Mouse (Mus musculus) naive thymus-derived CD4-positive, alpha-beta T cell, adult 2 months (primary cell): ENCODE data around the gene Tbrg4.

Source experiments
- DNase-seq: peaks from one replicate; pipeline ENCODE4 v3.0.0-alpha.2; 2011; ENCODE audit warnings: low read depth

Gene Tbrg4

DNA sequence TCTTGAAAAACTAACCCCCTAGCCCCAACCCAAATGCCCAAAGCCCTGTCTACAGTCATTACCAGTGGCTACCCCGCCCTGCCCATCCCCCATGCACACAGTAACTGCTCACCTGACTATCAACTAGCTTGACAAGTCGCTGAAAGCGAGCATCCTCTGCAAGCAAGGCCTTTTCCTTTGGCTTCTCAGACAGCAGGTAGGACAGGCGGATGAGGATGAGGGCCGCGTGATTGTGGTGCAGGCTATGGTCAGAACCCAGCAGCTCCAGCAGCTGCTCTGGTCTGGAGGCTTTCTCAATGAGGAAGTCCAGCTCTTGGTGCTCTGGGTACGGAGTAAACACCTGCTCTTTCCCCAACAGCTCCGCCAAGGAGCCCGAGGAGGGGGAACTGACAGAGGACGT, 2.2 kb downstream of the Tbrg4 start:
- no peak for DNase-seq

DNA sequence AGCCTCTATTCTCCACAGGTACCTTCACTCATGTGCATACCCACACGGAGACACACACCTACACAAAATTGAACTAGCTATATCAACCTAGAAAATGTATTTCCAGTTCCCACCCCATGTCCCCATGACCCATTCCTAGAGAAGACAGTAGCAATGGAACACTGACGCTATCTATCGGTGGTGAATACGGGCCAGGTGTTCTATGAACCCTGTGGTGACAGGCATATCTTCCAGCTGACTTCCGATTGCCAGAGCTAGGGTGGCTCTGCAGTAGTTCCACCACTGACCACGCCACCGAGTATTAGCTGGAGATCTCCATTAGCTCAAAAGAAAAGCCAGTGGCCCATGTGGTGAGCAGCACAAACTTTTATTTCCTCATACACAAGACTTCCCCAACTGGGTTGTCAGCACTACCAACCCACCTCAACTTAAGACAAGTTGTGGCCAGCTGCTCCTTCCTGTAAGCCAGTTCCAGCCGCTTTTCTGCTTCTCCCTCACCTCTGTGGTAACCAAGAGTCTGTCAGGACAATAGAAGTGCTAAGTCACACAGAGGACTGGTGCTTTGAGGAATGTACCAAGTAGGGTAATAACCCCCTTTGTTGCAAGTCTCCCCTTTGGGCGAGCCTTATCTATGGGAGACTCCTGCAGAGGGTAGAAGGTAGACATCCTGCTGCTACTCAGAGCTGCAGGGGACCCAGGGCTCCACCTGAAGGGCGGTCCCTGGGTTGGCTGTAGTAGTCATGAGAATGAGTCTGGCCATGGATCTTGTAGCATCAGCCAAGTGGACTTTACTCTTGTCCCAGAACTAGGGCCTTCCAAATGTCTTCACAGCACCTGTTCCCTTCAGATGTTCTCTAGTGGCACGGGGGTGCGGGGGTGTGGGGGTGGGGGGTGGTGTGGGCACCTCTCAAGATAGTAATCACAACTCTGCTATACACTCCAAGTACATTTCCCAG, 10.3 kb downstream of the Tbrg4 start:
- DNase-seq, result no peak

- no peak for DNase-seq
Measured at GRCm38 (mm10) chr11:6605491-6606399, 20.1 kb downstream of the Tbrg4 start, which contains the start of gene Nacad. Gene Nacad, minus strand, starts transcription at chr11:6606053.

DNA sequence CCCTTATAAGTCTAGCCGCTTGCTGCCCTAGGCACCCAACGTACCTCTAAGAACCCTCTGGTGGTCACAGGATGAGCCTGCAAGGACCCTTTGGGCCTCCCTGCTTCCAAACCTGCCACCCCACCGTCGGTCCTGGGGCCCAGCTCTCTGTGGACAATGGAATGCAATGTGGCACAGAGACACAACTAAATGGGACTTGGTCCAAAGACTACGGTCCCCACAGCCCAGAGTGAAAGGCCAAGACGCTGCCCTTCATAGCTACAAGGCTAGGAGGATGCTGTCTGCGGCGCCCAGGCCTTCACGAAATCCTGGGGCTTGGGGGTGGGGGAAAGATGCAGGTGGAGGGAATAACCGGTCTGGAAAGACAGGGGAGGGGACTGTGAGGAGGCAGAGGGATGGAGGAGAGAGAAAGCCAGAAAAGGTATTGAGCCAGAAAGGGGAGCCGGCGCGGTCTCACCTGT, 20.8 kb downstream of the Tbrg4 start:
- DNase-seq, result no peak

GRCm38 (mm10) chr11:6604604-6604936, 21.3 kb downstream of the Tbrg4 start:
- DNase-seq, result no peak

DNA sequence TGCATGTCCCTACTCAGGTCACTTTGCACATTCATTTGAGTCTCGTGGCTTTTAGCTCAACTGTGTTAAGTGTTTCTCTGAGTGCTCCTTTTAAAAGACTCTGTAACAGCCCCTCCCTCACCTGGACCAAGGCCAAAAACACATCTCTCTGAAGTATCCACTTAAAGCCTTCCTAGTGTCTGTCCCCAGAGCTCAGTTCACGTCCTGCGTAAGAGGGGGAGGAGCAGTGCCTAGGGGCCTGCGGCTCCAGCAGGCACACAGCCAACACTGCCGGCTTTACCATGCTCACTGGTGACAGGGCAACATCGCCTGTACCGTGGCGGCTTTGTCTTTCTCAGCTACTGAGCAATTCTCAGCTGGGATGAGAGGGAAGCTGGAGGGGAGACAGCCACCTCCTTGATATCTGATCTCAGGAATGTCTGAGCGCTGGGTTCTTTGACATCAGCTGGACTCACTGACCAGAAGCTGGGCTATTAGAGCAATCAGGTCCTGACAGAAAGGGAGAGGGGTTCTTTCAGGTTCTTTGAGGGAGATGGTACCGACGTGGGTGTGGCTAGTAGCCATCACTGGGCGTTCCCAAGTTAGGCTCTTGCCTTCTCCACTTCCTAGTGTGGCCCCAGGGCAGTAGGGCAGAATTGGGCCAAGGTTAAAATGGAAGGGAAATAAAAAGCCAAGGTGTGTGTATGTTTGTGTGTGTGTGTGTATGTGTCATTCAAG, 21.8 kb downstream of the Tbrg4 start:
- peak; percentile 61 for DNase-seq

- no peak for DNase-seq
Measured at GRCm38 (mm10) chr11:6603224-6603623, 22.6 kb downstream of the Tbrg4 start.

- no peak for DNase-seq
Measured at GRCm38 (mm10) chr11:6602662-6603061, 23.2 kb downstream of the Tbrg4 start.

- no peak for DNase-seq
Measured at GRCm38 (mm10) chr11:6601649-6602480, 24.0 kb downstream of the Tbrg4 start.

DNA sequence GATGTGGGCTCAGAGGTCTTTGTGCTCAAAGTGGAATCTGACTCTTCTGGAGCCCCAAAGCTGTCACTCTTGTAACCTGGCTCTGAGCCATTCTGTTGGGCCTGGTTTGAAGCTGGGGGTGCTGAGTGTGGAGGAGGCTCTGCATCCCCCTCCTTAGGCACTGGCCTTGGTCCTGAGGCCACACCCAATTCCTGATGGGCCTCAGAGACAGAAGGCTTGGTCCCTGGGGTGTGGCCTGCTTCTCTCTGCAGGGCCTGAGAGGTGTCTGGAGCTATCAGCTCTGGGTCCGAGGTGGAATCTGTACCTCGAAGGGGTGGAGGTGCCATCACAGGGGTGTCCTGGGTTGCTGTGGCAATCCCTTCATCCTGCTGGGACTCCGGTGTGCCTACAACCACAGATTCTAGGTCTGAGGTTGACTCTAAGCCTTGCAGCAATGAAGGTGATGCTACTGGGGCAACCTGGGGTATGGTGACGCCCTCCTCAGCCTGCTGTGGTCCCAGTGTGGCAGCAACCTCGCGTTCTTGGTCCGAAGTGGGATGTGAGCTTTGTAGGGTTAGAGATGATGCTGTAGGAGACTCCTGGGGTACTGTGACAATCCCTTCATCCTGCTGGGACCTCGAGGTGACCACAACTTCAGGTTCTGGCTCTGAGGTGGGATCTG, 25.5 kb downstream of the Tbrg4 start:
- no peak for DNase-seq

- DNase-seq, result no peak
Measured at GRCm38 (mm10) chr11:6599831-6600230, 26.0 kb downstream of the Tbrg4 start.

GRCm38 (mm10) chr11:6599011-6599681, 26.7 kb downstream of the Tbrg4 start:
- DNase-seq, result no peak

GRCm38 (mm10) chr11:6598191-6598889, 27.5 kb downstream of the Tbrg4 start:
- DNase-seq, result no peak

DNA sequence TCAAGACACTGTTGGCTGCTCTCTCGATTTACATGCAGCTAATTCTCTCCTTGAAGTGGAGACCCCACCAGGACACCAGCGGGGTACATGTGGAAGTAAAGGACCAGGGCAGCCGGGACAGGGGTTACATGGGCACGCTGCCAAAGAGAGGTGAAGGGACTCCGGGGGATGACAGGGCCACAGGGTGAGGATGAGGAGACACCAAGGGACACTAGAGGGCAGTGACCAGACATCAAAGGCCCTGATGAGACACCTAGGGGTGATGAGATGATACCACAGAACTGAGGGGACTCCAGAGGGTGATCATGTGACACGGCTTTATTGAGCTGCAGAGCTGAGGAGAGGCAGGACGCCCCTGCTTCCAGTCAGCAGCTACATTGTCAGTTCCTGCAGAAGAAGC, 28.3 kb downstream of the Tbrg4 start:
- no peak for DNase-seq

DNA sequence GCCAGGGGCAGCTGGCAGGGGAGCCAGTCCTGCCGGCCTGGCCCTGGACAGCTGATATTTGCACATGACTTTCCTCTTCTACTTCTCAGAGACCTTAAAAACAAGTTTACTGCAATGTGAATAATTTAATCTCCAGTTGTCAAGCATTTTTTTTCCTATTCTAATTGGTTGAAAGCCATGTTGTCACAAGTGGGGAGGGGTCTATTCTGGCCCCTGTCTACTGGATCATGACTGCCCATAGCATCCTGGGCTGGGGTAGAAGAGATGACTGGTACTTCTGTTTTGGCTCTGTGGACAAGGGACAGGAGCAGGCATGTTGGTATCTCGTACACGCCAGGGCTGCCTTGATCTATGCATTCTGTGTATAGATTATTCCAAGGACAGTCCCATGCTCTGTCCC, 29.3 kb downstream of the Tbrg4 start:
- DNase-seq, result no peak

- DNase-seq, result no peak
Measured at GRCm38 (mm10) chr11:6596205-6596604, 29.7 kb downstream of the Tbrg4 start.

- DNase-seq, result no peak
Measured at GRCm38 (mm10) chr11:6595339-6595738, 30.5 kb downstream of the Tbrg4 start.

- no peak for DNase-seq
Measured at GRCm38 (mm10) chr11:6594845-6595244, 31.0 kb downstream of the Tbrg4 start.

GRCm38 (mm10) chr11:6593406-6593805, 32.5 kb downstream of the Tbrg4 start:
- no peak for DNase-seq
